Mouse (Mus musculus) CD8-positive naive resting alpha-beta T cell, adult 2 months (primary cell): ENCODE measurements around the gene 1810009J06Rik.
"Not testable (repeated sequence)": the region's sequence is repeated elsewhere in the genome, so short reads cannot be mapped to it uniquely, and the experiment has no call there.

Experiments
- DNase-seq, 2 experiments: peaks; one replicate each; pipeline ENCODE4 v3.0.0; 2022; ENCODE audit warnings: low read depth in 2 of 2, low spot score in 2 of 2

1810009J06Rik gene

GRCm38 (mm10) chr6:40964454-40964853 is at the start of gene 1810009J06Rik:
1810009J06Rik (plus strand) TSS chr6:40964754.
- not testable (repeated sequence) for DNase-seq

- no peak for DNase-seq
Measured at GRCm38 (mm10) chr6:40919954-40920353, 44.6 kb upstream of the 1810009J06Rik start.

GRCm38 (mm10) chr6:40940457-40940856 is 24.1 kb upstream of the 1810009J06Rik start, which contains the start of gene 1700074P13Rik:
1700074P13Rik (minus strand) TSS chr6:40940557.
- no peak for DNase-seq

GRCm38 (mm10) chr6:40951770-40952169 is 12.8 kb upstream of the 1810009J06Rik start, which contains the start of gene Gm4744:
Gm4744 (minus strand) TSS chr6:40951870.
- no peak for DNase-seq

- no peak for DNase-seq
Measured at GRCm38 (mm10) chr6:40953716-40954115, 10.8 kb upstream of the 1810009J06Rik start.

GRCm38 (mm10) chr6:40999379-40999778 is 34.8 kb downstream of the 1810009J06Rik start, which contains the start of gene Gm2663:
Gm2663 (minus strand) TSS chr6:40999479.
- DNase-seq = not testable (repeated sequence)

GRCm38 (mm10) chr6:41015065-41015464 is 50.5 kb downstream of the 1810009J06Rik start:
- DNase-seq = no peak
